Mouse (Mus musculus) cerebellum, adult 2 months (tissue): ENCODE results near the gene Gm9508. TPM values are rescaled to one million over a fixed set of nuclear protein-coding genes. Genes with fewer than 3 reads are reported as not detected.

Source experiments
- DNase-seq, 2 experiments: peaks; one replicate each; pipeline ENCODE4 v3.0.0; 2021
- H3K27ac ChIP-seq: fragments of 200-500 bp; 2 replicates; pipeline ENCODE4 v1.5.1; 2012; ENCODE audit warnings: low read length, control low read depth, inconsistent platforms; ENCODE audit not compliant: insufficient read depth
- H3K27me3 ChIP-seq: fragments of 200-500 bp; 2 replicates; pipeline ENCODE4 v1.6.1; 2012; ENCODE audit warnings: inconsistent platforms, mild to moderate bottlenecking, low read length, moderate library complexity; ENCODE audit not compliant: control insufficient read depth, insufficient read depth
- H3K4me1 ChIP-seq: fragments of 200-500 bp; 2 replicates; pipeline ENCODE4 v1.6.1; 2011; ENCODE audit warnings: low read length; ENCODE audit not compliant: control insufficient read depth, insufficient read depth
- H3K4me3 ChIP-seq: fragments of 200-500 bp; replicated peaks from 2 replicates; pipeline ENCODE3; 2011; ENCODE audit warnings: mild to moderate bottlenecking, low read depth, low read length, control low read depth; ENCODE audit not compliant: insufficient read depth
- CTCF ChIP-seq: fragments of 200-500 bp; IDR thresholded peaks from 2 replicates; pipeline ENCODE4 v1.5.1; 2011; ENCODE audit warnings: low read depth, mild to moderate bottlenecking, control low read depth, low read length, moderate library complexity, borderline replicate concordance; ENCODE audit not compliant: insufficient read depth
- POLR2A ChIP-seq: fragments of 200-500 bp; IDR thresholded peaks from 2 replicates; pipeline ENCODE4 v1.6.1; 2011; ENCODE audit warnings: low read length, control low read depth, borderline replicate concordance; ENCODE audit not compliant: insufficient read depth
- WGBS: fragments of 180-500 bp; shearing (Covaris S2); methylation state at CpG from one replicate; pipeline ENCODE4 v1.1.7; 2018; 5-methylcytosine and 5-hydroxymethylcytosine counted together
- polyA plus RNA-seq: library from polyadenylated mRNA; depleted of rRNA; stranded (reverse); fragments of >200 nt; gene quantifications from 2 replicates; pipeline ENCODE4 v1.2.3, GENCODE M21; 2012

Gm9508 gene
- polyA plus RNA-seq, 1 experiment, result not detected

GRCm38 (mm10) chr10:77684181-77684580 is 12.9 kb downstream of the Gm9508 start:
- Histone ChIP-seq H3K4me3 (no peak overlapping the region), H3K27me3 (0 out of 2 replicates have a peak, but pooled peaks cover 2% of the 10 kb centered on the region), H3K4me1 (no peaks in the 10 kb centered on the region), H3K27ac (no peak overlapping the region)
- TF ChIP-seq CTCF (no peak), POLR2A (no peak)
- WGBS, result 45% methylated on average over 8 of the region's 8 CpGs
- no peak for DNase-seq

- Histone ChIP-seq H3K4me1 (no peaks in the 10 kb centered on the region), H3K4me3 (no peak overlapping the region), H3K27me3 (peaks cover 2% of the 10 kb centered on the region; the same call in 1 of the 2 replicates), H3K27ac (no peak overlapping the region)
- no peak for DNase-seq
- WGBS, result 78% methylated on average over 7 of the region's 7 CpGs
- TF ChIP-seq POLR2A (no peak), CTCF (no peak)
Measured at GRCm38 (mm10) chr10:77682994-77683393, 14.0 kb downstream of the Gm9508 start.

GRCm38 (mm10) chr10:77677562-77677961 is 19.5 kb downstream of the Gm9508 start:
- no peak overlapping the region for H3K4me3 ChIP-seq
- no peak for DNase-seq
- WGBS, result under 1% methylated on average over 35 of the region's 35 CpGs
- no peaks in the 10 kb centered on the region; the same call in 1 of the 2 replicates for H3K27me3 ChIP-seq
- no peak for TF ChIP-seq CTCF
- TF ChIP-seq POLR2A, result no peak
- H3K4me1 ChIP-seq, result no peaks in the 10 kb centered on the region
- H3K27ac ChIP-seq, result no peak overlapping the region

- Histone ChIP-seq H3K27ac (no peak overlapping the region), H3K4me1 (no peaks in the 10 kb centered on the region), H3K27me3 (no peaks in the 10 kb centered on the region; the same call in 1 of the 2 replicates), H3K4me3 (no peak overlapping the region)
- no peak for TF ChIP-seq CTCF
- no peak for TF ChIP-seq POLR2A
- 59% methylated on average over 13 of the region's 13 CpGs for WGBS
- DNase-seq, result no peak
Measured at GRCm38 (mm10) chr10:77673765-77674164, 23.3 kb downstream of the Gm9508 start.

GRCm38 (mm10) chr10:77671519-77671918 is 25.5 kb downstream of the Gm9508 start:
- WGBS, result 94% methylated on average over 4 of the region's 4 CpGs
- TF ChIP-seq POLR2A, result no peak
- no peak for DNase-seq
- no peak overlapping the region for H3K27ac ChIP-seq
- H3K4me3 ChIP-seq, result no peak overlapping the region
- no peaks in the 10 kb centered on the region for H3K27me3 ChIP-seq
- H3K4me1 ChIP-seq, result no peaks in the 10 kb centered on the region

GRCm38 (mm10) chr10:77670710-77671109 is 26.3 kb downstream of the Gm9508 start:
- H3K27me3 ChIP-seq, result no peaks in the 10 kb centered on the region
- no peak overlapping the region for H3K27ac ChIP-seq
- TF ChIP-seq CTCF, result no peak
- TF ChIP-seq POLR2A, result no peak
- H3K4me3 ChIP-seq, result no peak overlapping the region
- WGBS, result 70% methylated on average over 4 of the region's 4 CpGs
- DNase-seq, result no peak
- H3K4me1 ChIP-seq, result peaks cover 3% of the 10 kb centered on the region

GRCm38 (mm10) chr10:77667402-77667801 is 29.6 kb downstream of the Gm9508 start:
- DNase-seq, result no peak
- 50% methylated on average over 4 of the region's 4 CpGs for WGBS

GRCm38 (mm10) chr10:77666342-77666741 is 30.7 kb downstream of the Gm9508 start:
- DNase-seq, result no peak
- Histone ChIP-seq H3K4me1 (peaks cover 3% of the 10 kb centered on the region), H3K27me3 (no peaks in the 10 kb centered on the region), H3K4me3 (no peak overlapping the region), H3K27ac (no peak overlapping the region)
- WGBS, result 12% methylated on average over 8 of the region's 8 CpGs
- TF ChIP-seq CTCF (no peak), POLR2A (no peak)

More at GRCm38 (mm10) chr10:77667402-77667801, 29.6 kb downstream of the Gm9508 start:
- TF ChIP-seq CTCF (no peak), POLR2A (no peak)
- Histone ChIP-seq H3K27ac (no peak overlapping the region), H3K4me1 (peaks cover 3% of the 10 kb centered on the region), H3K27me3 (no peaks in the 10 kb centered on the region), H3K4me3 (no peak overlapping the region)

- Histone ChIP-seq H3K4me1 (peaks cover 3% of the 10 kb centered on the region), H3K4me3 (no peak overlapping the region), H3K27me3 (no peaks in the 10 kb centered on the region), H3K27ac (no peak overlapping the region)
- no peak for DNase-seq
- TF ChIP-seq POLR2A, result no peak
- no peak for TF ChIP-seq CTCF
- WGBS, result 60% methylated on average over 43 of the region's 43 CpGs
Measured at GRCm38 (mm10) chr10:77663949-77664665, 32.9 kb downstream of the Gm9508 start.
